Mouse (Mus musculus) CD4-positive naive resting alpha-beta T cell, adult 57 days (primary cell): ENCODE results near the gene Dpep2nb. TPM values are rescaled to one million over a fixed set of nuclear protein-coding genes. Genes with fewer than 3 reads are reported as not detected.

Experiments
- total RNA-seq: library from RNA; stranded (reverse); gene quantifications from one replicate; pipeline ENCODE4 v1.2.4, GENCODE M21; 2023

Gene Dpep2nb
- not detected for total RNA-seq

GRCm38 (mm10) chr8:106005875-106006274 is at the start of gene Dpep2nb:
Gene Dpep2nb, minus strand, starts transcription at chr8:106005975.

DNA sequence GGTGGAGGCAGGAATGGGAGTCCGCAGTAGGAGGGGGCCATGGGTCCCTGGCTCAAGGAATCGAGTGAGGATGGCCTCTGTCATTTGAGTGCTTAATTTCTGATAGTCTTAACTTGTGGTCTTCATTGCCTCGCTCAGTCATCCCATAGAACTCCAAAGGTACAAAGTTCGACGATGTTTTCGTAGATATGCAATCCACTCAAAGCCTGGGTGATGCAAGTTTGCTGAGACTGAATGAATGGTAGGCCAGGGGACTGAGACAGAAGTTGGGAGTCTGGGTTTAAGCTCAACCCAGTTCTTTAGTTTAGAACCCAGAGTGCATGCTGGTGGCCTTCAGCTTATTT is 5.8 kb upstream of the Dpep2nb start, which contains the start of gene Ddx28:
Ddx28 (minus strand) TSS at position 240 of the 344 bp plus-strand sequence.

GRCm38 (mm10) chr8:105990856-105991387 is 14.9 kb downstream of the Dpep2nb start, which contains the start of gene Dus2:
Gene Dus2, plus strand, starts transcription at chr8:105991337.

GRCm38 (mm10) chr8:105979325-105979724 is 26.4 kb downstream of the Dpep2nb start, which contains the start of gene Dpep3:
Gene Dpep3, minus strand, starts transcription at chr8:105979429.

DNA sequence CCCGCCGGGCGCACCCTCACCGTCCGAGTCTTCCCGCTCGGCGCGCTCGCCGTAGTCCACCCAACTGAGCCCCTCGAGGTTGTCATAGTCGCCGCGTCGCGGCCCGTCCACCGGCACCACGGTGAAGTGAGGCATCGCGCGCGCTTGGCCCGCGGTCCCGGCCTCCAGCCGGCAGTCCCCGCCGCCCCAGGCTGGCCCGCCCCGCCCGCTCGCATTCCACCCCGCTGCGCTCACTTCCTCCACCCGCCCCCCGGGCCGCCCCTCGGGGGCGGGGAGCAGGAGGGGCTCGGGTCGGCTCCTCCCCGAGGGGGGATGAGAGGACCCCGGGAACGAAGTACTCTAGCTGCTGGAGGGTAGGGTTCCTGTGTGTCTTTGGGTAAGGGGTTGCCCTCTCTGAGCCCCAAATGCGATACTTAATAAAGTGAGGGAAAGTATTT is 39.9 kb downstream of the Dpep2nb start, which contains the start of gene Slc12a4:
Slc12a4 (minus strand) TSS at position 193 of the 437 bp plus-strand sequence.

Other genes starting within 250 kb of the Dpep2nb start
- gene Gfod2, start 247.3 kb downstream of the Dpep2nb start, total RNA-seq, result 10.1 TPM
- gene Ranbp10, start 178.6 kb downstream of the Dpep2nb start, total RNA-seq, result 103 TPM
- gene Tsnaxip1, start 178.2 kb downstream of the Dpep2nb start, total RNA-seq, result not detected
- gene Cenpt, start 152.7 kb downstream of the Dpep2nb start, total RNA-seq, result 25.1 TPM
- gene Thap11, start 150.8 kb downstream of the Dpep2nb start, total RNA-seq, result 23.1 TPM
- 36.5 TPM for gene Nutf2, start 145.4 kb downstream of the Dpep2nb start, total RNA-seq
- gene Edc4, start 125.1 kb downstream of the Dpep2nb start, total RNA-seq, result 84.2 TPM
- not detected for gene Nrn1l, start 112.4 kb downstream of the Dpep2nb start, total RNA-seq
- gene Pskh1, start 105.5 kb downstream of the Dpep2nb start, total RNA-seq, result 20.7 TPM
- 3.0 TPM for gene Ctrl, start 72.1 kb downstream of the Dpep2nb start, total RNA-seq
- 130 TPM for gene Psmb10, start 67.5 kb downstream of the Dpep2nb start, total RNA-seq
- gene Lcat, start 62.6 kb downstream of the Dpep2nb start, total RNA-seq, result not detected
- 14.6 TPM for gene Slc12a4, start 39.9 kb downstream of the Dpep2nb start, total RNA-seq
- not detected for gene Dpep3, start 26.5 kb downstream of the Dpep2nb start, total RNA-seq
- 10.1 TPM for gene Dus2, start 14.6 kb downstream of the Dpep2nb start, total RNA-seq
- 5.2 TPM for gene Ddx28, start 5.9 kb upstream of the Dpep2nb start, total RNA-seq
- gene Nfatc3, start 52.9 kb upstream of the Dpep2nb start, total RNA-seq, result 198 TPM
- 1.0 TPM for gene Esrp2, start 131.0 kb upstream of the Dpep2nb start, total RNA-seq
- gene Pla2g15, start 144.4 kb upstream of the Dpep2nb start, total RNA-seq, result 6.0 TPM
- gene Slc7a6, start 162.9 kb upstream of the Dpep2nb start, total RNA-seq, result 49.9 TPM
- gene Slc7a6os, start 205.0 kb upstream of the Dpep2nb start, total RNA-seq, result 66.5 TPM
- 26.6 TPM for gene Prmt7, start 205.0 kb upstream of the Dpep2nb start, total RNA-seq